Mouse (Mus musculus): ENCODE results near the gene Tns3.

GRCm38 (mm10) chr11:8595642-8596041 is 68.7 kb downstream of the Tns3 start:
- TF ChIP-seq CTCF (IDR thresholded peaks at IDR 0.05; ENCODE audit: borderline replicate concordance, control insufficient read depth, extremely low read depth, insufficient read depth, low read length, poor library complexity), result no peak
- no peak for TF ChIP-seq POLR2A (IDR thresholded peaks at IDR 0.05; ENCODE audit: control insufficient read depth, extremely low read depth, insufficient read depth, low read length, poor library complexity)

Measured in thymus, adult 2 months (tissue).